Mouse (Mus musculus): ENCODE data around the gene Dupd1. TPM values are rescaled to one million over a fixed set of nuclear protein-coding genes. Genes with fewer than 3 reads are reported as not detected.
A peak's percentile ranks its signal among the peaks of the same experiment; 100 is the strongest.
"Not testable (repeated sequence)": the region's sequence is repeated elsewhere in the genome, so short reads cannot be mapped to it uniquely, and the experiment has no call there.

Dupd1 gene
- total RNA-seq, 2 experiments from 2014 or later, result 58.3 to 74.2 TPM

- DNase-seq, result no peak
These were observed 39.9 kb downstream of the Dupd1 start for GRCm38 (mm10) chr14:21674471-21674870.

DNA sequence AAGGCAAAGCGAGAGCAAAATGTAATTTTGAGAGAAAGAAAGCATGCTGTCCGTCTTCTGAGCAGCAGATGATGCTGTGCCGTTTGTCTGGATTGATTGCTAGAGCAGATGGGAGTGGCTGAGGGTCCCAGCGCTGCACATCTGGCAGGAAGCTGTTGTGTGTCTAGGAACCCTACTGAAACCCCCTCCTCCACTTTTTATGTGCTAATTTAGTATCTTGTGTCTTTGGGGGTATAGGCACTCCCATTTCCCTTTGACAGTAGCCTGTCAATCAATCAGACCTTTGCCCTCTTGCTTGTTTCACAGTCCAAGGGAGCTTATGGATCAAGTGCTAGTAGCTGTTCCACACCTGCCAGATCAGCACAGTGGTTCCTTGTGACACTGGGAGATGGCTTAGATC, 41.3 kb downstream of the Dupd1 start:
- no peak for DNase-seq

GRCm38 (mm10) chr14:21670422-21671006, 43.9 kb downstream of the Dupd1 start:
- DNase-seq, result not testable (repeated sequence)

- DNase-seq, result no peak
These were observed 44.5 kb downstream of the Dupd1 start for GRCm38 (mm10) chr14:21669633-21670421.

DNA sequence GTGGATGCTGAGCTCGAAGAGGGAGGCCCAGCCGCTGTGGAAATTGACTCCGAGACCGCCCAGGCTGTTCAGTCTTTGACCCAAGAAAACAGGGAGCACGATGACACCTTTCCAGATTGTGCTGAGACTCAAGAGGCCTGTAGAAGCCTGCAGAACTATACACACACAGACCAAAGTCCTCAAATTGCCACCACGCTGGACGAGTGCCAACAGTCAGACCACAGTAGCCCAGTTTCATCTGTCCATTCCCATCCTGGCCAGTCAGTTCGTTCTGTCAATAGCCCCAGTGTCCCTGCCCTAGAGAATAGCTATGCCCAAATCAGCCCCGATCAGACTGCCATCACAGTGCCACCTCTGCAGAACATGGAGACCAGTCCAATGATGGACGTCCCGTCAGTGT, 45.2 kb downstream of the Dupd1 start:
- no peak for DNase-seq

DNA sequence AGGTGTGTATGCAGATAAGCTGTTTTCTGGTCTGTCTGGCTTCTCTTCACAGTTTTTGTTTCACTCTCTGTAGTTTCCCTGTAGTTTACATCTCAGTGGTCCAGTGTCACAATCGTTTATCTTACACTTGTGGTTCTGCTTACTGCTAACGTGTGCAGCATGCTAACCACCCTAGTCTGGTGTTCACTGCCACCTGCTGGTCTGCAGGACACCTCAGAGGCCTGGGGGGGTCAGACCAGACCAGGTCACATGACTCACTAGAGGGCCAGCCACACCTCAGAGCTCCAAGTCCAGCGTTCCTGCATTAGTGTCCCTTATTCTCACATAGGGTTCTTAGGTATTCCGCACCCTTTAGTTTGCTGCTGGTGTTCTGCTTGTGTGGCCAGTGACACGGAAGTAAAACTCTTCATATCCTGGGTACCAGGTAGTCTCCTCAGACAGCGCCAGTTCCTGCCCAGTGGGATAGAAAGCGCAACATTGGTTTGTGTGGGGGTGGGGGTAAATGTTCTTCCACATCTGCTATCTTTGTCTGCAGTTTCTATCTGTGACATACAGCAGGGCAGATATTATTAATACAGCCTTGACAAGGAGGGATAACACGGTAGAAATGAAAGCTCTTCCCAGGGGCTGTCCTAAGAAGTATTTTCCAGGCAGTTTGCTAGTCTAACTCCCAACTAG, 51.8 kb downstream of the Dupd1 start:
- no peak for DNase-seq

DNA sequence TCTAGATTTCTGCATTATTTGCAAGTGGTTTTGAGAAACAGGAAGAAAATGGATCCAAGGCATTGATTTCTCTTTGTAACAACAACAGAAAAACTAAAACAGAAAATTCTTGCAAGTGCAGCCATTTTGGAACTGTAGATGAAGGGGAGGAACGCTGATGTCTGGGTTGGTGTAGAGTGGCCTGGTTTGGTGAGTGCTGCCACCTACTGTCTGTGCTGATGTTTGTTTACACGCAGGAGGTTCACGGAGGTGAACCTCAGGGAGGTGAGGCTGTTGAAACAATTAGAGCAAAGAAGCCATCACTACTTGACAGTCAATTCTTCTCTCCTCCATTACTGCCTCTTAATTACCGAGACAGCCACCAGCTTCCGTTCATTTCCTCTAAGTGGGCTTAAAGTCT, 54.7 kb downstream of the Dupd1 start:
- peak; percentile 65 for DNase-seq

GRCm38 (mm10) chr14:21659155-21659554, 55.2 kb downstream of the Dupd1 start:
- peak; percentile 30 for DNase-seq

GRCm38 (mm10) chr14:21653813-21654212, 60.6 kb downstream of the Dupd1 start:
- no peak for DNase-seq

DNA sequence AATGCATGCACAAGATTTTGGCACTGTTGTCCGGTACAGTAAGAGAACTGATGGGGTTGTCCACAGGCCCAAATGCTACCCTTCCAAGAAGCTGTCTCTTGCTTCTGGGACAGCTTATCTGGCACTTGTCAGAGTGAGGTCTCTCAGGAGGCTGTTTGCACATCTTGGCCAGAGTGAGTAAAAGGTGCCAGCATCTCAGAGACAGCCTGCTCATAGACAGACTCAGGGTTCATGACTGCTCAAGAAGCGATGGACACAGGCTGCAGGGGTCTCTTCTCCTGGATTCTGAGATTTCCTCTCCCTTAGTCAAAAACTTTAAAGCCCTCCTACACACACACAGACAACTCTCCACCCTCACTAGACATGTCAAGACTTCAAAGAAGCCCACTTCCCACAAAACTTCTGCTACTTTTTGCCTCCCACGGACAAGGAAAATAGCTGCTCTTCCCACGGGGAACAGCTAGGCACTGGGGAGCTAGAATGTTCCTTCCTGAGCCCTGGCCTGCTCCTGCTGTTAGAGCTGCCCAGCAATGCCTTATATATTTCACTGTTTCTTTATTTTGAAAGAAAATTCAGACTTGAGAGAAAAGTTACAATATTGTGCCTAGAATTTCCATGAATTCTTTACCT, 73.5 kb downstream of the Dupd1 start:
- no peak for DNase-seq

DNA sequence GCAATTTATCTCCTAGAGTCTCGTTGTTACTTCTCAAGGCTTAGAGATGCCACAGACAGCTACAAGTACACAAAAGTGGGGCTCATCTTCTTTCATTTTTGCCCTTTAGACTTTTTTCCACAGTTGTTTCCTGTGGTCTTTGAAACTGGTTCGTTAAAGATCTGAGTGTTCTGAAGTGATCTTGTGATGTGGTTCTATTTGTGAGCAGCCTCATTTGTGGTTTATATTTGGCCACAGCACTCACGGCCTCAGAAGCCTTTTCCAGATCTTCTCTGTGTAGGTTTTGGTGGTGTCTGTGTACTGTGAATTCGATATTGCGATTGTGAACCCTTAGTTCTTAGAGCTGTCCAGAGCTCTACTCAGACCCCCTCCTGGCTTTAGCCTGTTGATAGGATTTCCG, 77.8 kb downstream of the Dupd1 start:
- DNase-seq, result no peak

DNA sequence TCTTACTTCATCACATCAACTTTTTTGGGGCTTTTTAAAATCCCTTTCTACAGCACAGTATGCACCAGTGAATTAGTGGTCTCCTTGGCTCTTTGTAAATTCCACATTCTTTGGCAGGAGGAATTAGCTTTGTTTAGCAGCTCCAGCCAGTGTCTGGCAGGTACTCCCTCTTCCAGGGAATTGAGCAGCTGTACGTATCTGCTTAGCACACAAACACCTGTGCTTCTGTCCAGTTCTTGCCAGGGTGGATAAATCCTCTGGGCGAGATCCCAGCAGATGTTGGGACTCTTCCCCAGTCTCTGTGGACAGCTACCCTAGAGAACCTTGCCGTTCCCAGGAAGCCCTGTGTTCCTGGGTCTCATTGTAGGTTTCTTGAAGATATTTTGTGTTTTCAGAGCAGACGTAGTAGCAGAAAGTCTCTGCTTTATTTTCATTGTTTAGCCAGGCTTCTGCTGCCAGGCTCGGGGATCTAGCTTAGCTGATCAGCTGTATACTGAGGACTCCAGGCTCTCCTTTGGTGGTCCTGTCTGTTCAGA, 82.6 kb downstream of the Dupd1 start:
- DNase-seq, result peak; percentile 30

Other genes with a start within 250 kb of the Dupd1 start
- gene Kat6b, start 233.1 kb downstream of the Dupd1 start, total RNA-seq (2021), result 10 to 100 TPM; 24.1 to 31.6 TPM
- 10 to 100 TPM; 23.9 to 25.1 TPM for gene Samd8, start 36.0 kb upstream of the Dupd1 start, total RNA-seq (2021)
- gene Dusp13, start 36.6 kb upstream of the Dupd1 start, total RNA-seq (2021), result 10 to 100 TPM; 19.4 to 21.1 TPM
- gene Vdac2, start 110.7 kb upstream of the Dupd1 start, total RNA-seq (2021), result 100 to 1,000 TPM; 308 to 335 TPM
- gene Comtd1, start 134.4 kb upstream of the Dupd1 start, total RNA-seq (2021), result 10 to 100 TPM; 10.3 to 11.1 TPM